Mouse (Mus musculus) liver, adult 2 months (tissue): ENCODE measurements around the gene Foxp4. TPM values are rescaled to one million over a fixed set of nuclear protein-coding genes. Genes with fewer than 3 reads are reported as not detected.
A peak's percentile ranks its signal among the peaks of the same experiment; 100 is the strongest.

ENCODE experiments used
- DNase-seq: peaks from one replicate; pipeline ENCODE4 v3.0.0-alpha.2; 2011; ENCODE audit warnings: low read depth, low spot score; ENCODE audit errors: extremely low read depth
- H3K27ac ChIP-seq: fragments of 200-500 bp; replicated peaks from 2 replicates; pipeline ENCODE4 v1.5.1; 2012; ENCODE audit warnings: low read depth, mild to moderate bottlenecking, control low read depth, inconsistent platforms, low read length; ENCODE audit not compliant: insufficient read depth
- H3K27me3 ChIP-seq: fragments of 200-500 bp; 2 replicates; pipeline ENCODE4 v1.6.1; 2012; ENCODE audit warnings: mild to moderate bottlenecking, moderate library complexity, low read length, inconsistent platforms; ENCODE audit not compliant: control insufficient read depth, insufficient read depth
- H3K36me3 ChIP-seq: fragments of 200-500 bp; 2 replicates; pipeline ENCODE4 v1.6.1; 2012; ENCODE audit warnings: low read length, inconsistent platforms; ENCODE audit not compliant: control insufficient read depth, insufficient read depth
- H3K4me1 ChIP-seq: fragments of 200-500 bp; 2 replicates; pipeline ENCODE4 v1.6.1; 2011; ENCODE audit warnings: low read length; ENCODE audit not compliant: control insufficient read depth, insufficient read depth
- H3K4me3 ChIP-seq: fragments of 200-500 bp; 2 replicates; pipeline ENCODE4 v1.5.1; 2011; ENCODE audit warnings: low read depth, mild to moderate bottlenecking, control low read depth, low read length, moderate library complexity; ENCODE audit not compliant: insufficient read depth
- H3K79me2 ChIP-seq: fragments of 200-500 bp; 2 replicates; pipeline ENCODE4 v1.6.1; 2012; ENCODE audit warnings: inconsistent platforms, mild to moderate bottlenecking, low read length, moderate library complexity; ENCODE audit not compliant: control insufficient read depth, insufficient read depth
- H3K9ac ChIP-seq: fragments of 200-500 bp; 2 replicates; pipeline ENCODE4 v1.6.1; 2012; ENCODE audit warnings: low read depth, mild to moderate bottlenecking, control low read depth, inconsistent platforms, low read length
- CTCF ChIP-seq: fragments of 200-500 bp; IDR thresholded peaks from 2 replicates; pipeline ENCODE4 v1.5.1; 2011; ENCODE audit warnings: low read depth, low read length, control low read depth
- POLR2A ChIP-seq: fragments of 200-500 bp; IDR thresholded peaks from 2 replicates; pipeline ENCODE4 v1.6.1; 2011; ENCODE audit warnings: low read length, control low read depth; ENCODE audit not compliant: insufficient read depth; ENCODE audit errors: extremely low read depth
- WGBS: fragments of 180-500 bp; shearing (Covaris S2); methylation state at CpG from one replicate; pipeline ENCODE4 v1.1.7; 2018; 5-methylcytosine and 5-hydroxymethylcytosine counted together
- polyA plus RNA-seq: library from polyadenylated mRNA; depleted of rRNA; stranded (reverse); fragments of >200 nt; gene quantifications from 2 replicates; pipeline ENCODE4 v1.2.3, GENCODE M21; 2012
- total RNA-seq: library from RNA; depleted of rRNA; stranded (reverse); fragments of >200 nt; gene quantifications from 2 replicates; pipeline ENCODE4 v1.2.3, GENCODE M21; 2014

The Foxp4 gene
- total and polyA plus RNA-seq, 2 experiments = 2.0 to 24.6 TPM

DNA sequence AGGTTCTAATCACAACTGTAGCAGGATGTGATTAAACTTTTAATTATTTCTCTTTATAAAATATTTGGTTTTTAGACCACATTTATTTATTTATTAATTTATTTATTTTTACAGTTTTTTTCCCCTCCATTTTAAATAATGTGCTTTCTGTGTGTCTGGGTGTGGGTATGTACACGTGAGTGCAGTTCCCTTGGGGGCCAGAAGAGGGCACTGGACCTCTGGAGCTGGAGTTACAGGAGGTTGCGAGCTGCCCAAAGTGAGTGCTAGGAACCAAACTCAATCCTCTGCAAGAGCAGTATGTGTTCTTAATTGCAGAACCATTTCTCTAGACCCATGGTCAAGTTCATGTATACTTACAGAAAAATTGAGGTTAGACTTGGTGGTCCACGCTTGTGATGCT lies 81.0 kb downstream of the Foxp4 start:
- H3K79me2 ChIP-seq = no peaks in the 10 kb centered on the region
- no peak overlapping the region for H3K4me3 ChIP-seq
- TF ChIP-seq POLR2A = no peak
- peak; percentile 42 for TF ChIP-seq CTCF
- no peak overlapping the region for H3K9ac ChIP-seq
- WGBS = 98% methylated on average over 3 of the region's 3 CpGs
- no peak overlapping the region for H3K27ac ChIP-seq
- H3K27me3 ChIP-seq = no peaks in the 10 kb centered on the region
- no peak for DNase-seq
- no peaks in the 10 kb centered on the region for H3K36me3 ChIP-seq
- peaks cover 4% of the 10 kb centered on the region; the same call in 1 of the 2 replicates for H3K4me1 ChIP-seq

DNA sequence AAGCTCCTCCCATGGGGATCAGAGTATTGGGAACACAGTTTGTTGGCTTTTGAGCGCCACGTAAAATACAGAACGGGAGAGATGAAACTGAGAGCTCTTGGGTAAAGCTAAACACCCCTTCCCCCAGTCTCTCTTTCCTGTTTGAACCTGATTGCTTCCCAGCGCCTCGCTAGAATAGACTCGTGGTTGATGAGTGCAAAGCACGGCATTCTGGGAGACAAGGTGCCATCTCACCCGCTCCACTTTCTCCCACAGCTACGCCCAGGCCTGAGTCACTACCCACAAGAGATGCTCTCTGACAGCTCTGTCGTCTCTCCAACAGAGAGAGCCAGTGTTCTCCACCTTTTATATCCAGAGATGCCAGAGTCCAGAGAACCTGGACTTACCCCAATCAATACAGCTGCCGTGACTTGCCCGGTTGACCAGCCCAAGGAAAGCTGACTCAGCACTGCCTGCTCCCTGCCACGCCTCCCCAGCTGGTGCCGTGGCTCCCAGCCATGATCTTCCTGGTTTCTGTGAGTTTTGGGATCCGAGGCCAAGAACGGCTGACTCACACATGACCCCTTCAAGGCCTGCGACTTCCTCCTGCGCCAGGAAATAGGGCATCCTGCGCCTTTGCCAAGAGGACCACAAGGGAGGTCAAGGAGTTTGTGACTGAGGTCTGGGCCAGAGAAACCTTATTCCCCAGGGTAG lies 82.4 kb downstream of the Foxp4 start:
- Histone ChIP-seq H3K4me1 (peaks cover 4% of the 10 kb centered on the region; the same call in 1 of the 2 replicates), H3K27ac (peak overlapping the region; percentile 62)

DNA sequence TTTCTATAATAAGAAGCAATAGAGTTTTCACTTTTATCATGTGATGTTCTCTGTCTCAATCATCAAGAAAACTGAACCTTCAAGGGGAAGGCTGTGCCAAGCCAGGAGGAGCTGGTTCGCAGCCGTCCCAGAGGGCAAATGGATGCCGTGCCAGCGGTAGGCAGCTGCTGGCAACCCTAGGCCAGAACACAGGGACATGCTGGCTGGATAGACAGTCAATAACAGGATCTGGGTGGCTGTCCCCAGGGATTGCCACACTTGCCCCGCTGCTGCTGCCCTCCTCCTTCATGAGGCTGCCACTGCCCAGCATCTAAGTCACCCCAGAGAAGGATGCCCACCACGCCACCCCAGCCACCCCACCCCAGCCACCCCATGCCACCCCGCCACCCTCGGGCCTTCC lies 82.9 kb downstream of the Foxp4 start:
- TF ChIP-seq CTCF (no peak), POLR2A (no peak)
- no peaks in the 10 kb centered on the region for H3K79me2 ChIP-seq
- H3K9ac ChIP-seq = no peak overlapping the region
- peak; percentile 87 for DNase-seq
- no peaks in the 10 kb centered on the region for H3K27me3 ChIP-seq
- no peak overlapping the region for H3K4me3 ChIP-seq
- H3K4me1 ChIP-seq = peaks cover 4% of the 10 kb centered on the region; the same call in 1 of the 2 replicates
- WGBS = 42% methylated on average over 8 of the region's 8 CpGs
- H3K27ac ChIP-seq = no peak overlapping the region
- H3K36me3 ChIP-seq = no peaks in the 10 kb centered on the region

More for the DNA sequence above, 82.4 kb downstream of the Foxp4 start:
- Histone ChIP-seq H3K9ac (no peak overlapping the region), H3K27me3 (no peaks in the 10 kb centered on the region), H3K79me2 (no peaks in the 10 kb centered on the region), H3K4me3 (no peak overlapping the region), H3K36me3 (no peaks in the 10 kb centered on the region)
- WGBS = 10% methylated on average over 19 of the region's 19 CpGs
- DNase-seq = peak; percentile 91
- TF ChIP-seq POLR2A (no peak), CTCF (no peak)

DNA sequence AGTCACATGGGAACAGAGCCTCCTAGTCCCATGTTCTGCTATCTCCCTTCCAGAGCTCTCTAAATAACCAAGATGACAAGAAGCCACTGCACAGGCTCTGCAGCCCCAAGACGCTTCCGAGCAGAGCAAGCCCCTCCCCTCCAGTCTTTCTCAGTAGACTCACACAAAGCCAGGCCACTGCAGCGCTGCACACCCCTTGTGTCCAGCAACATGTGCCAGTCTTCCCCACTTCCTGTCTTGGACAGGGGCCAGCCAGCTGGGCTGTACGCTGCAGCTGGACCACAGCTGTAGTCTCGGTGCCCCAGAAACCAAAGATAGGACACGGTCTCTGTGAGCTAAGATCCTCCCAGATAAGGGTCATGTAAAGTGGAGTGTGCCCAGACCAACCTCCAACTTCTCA lies 86.6 kb downstream of the Foxp4 start:
- peaks cover 4% of the 10 kb centered on the region; the same call in 1 of the 2 replicates for H3K4me1 ChIP-seq
- TF ChIP-seq POLR2A (no peak), CTCF (no peak)
- H3K4me3 ChIP-seq = no peak overlapping the region
- DNase-seq = no peak
- no peak overlapping the region for H3K27ac ChIP-seq
- H3K79me2 ChIP-seq = no peaks in the 10 kb centered on the region
- H3K27me3 ChIP-seq = peaks cover 9% of the 10 kb centered on the region
- no peak overlapping the region for H3K9ac ChIP-seq
- H3K36me3 ChIP-seq = no peaks in the 10 kb centered on the region
- 68% methylated on average over 6 of the region's 6 CpGs for WGBS

DNA sequence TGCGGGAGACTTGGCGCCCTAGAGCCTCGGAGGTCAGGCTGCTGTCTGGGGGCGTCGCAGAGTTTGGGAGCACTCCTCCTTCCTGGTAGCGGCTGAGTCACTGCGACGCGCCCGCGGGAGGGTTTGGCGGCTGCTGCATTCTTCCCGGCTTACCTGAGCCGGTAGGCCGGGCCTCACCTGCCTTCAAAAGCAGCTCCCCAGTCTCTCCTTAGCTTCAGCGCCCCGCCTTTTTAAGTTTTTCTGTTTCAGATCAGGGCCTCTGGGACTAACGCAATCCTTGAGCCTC lies 90.0 kb downstream of the Foxp4 start, which contains the start of gene Mdfi:
Gene Mdfi, minus strand, starts transcription at position 210 of the 286 bp plus-strand sequence.
- H3K79me2 ChIP-seq = no peaks in the 10 kb centered on the region
- H3K27ac ChIP-seq = no peak within 1 kb of the TSS
- WGBS = 13% methylated on average over 18 of the region's 18 CpGs
- H3K4me3 ChIP-seq = peak within 1 kb of the TSS; percentile 59
- H3K36me3 ChIP-seq = no peaks in the 10 kb centered on the region
- no peak for DNase-seq
- peaks cover 4% of the 10 kb centered on the region; the same call in 1 of the 2 replicates for H3K4me1 ChIP-seq
- peaks cover 9% of the 10 kb centered on the region for H3K27me3 ChIP-seq
- no peak for TF ChIP-seq CTCF
- no peak for TF ChIP-seq POLR2A
- peak within 1 kb of the TSS; percentile 49 for H3K9ac ChIP-seq
